Mouse (Mus musculus): Measurements from ENCODE around the gene Abca1. TPM values are rescaled to one million over a fixed set of nuclear protein-coding genes. Genes with fewer than 3 reads are reported as not detected.
A peak's percentile ranks its signal among the peaks of the same experiment; 100 is the strongest.

Abca1 gene
- polyA plus RNA-seq, 1 experiment from 2014 or later = 2.3 TPM

DNA sequence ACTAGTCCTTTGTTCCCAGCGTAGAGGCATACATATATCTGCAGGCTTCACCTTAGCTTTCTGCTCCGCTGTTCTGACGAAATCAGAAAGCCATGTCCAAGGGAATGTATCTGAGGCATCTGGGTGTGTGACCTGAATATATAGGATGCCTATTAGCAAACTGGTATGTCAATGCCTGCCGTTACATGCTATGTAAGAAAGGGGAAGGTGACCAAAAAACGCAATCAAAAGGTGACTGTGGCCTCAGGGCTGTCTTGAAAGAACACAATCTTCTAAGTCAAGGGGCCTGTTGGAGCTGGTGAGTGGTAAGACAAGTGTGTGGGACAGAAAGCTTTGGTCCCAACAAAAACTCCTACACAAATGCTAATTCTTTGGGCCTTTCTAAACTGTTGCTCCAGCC lies 28.2 kb downstream of the Abca1 start:
- no peak for ATAC-seq
- peaks cover 8% of the 10 kb centered on the region; the same call in 1 of the 2 replicates for H3K36me3 ChIP-seq (ENCODE audit: control insufficient read depth, insufficient read depth, low read length)
- WGBS = 85% methylated on average over 5 of the region's 5 CpGs
- no peaks in the 10 kb centered on the region for H3K27me3 ChIP-seq (replicated peaks; ENCODE audit: control insufficient read depth, insufficient read depth, low read length)
- no peak overlapping the region for H3K4me2 ChIP-seq (ENCODE audit: low read depth, low read length)
- no peak overlapping the region for H3K9ac ChIP-seq (ENCODE audit: low read depth, low read length)
- 0 out of 2 replicates have a peak, but pooled peaks cover 3% of the 10 kb centered on the region for H3K4me1 ChIP-seq (ENCODE audit: control insufficient read depth, insufficient read depth, low read length)
- no peaks in the 10 kb centered on the region; the same call in 1 of the 2 replicates for H3K9me3 ChIP-seq (ENCODE audit: control insufficient read depth, low read length)
- no peak overlapping the region for H3K27ac ChIP-seq (ENCODE audit: low read length)
- no peak overlapping the region for H3K4me3 ChIP-seq (ENCODE audit: low read length)

DNA sequence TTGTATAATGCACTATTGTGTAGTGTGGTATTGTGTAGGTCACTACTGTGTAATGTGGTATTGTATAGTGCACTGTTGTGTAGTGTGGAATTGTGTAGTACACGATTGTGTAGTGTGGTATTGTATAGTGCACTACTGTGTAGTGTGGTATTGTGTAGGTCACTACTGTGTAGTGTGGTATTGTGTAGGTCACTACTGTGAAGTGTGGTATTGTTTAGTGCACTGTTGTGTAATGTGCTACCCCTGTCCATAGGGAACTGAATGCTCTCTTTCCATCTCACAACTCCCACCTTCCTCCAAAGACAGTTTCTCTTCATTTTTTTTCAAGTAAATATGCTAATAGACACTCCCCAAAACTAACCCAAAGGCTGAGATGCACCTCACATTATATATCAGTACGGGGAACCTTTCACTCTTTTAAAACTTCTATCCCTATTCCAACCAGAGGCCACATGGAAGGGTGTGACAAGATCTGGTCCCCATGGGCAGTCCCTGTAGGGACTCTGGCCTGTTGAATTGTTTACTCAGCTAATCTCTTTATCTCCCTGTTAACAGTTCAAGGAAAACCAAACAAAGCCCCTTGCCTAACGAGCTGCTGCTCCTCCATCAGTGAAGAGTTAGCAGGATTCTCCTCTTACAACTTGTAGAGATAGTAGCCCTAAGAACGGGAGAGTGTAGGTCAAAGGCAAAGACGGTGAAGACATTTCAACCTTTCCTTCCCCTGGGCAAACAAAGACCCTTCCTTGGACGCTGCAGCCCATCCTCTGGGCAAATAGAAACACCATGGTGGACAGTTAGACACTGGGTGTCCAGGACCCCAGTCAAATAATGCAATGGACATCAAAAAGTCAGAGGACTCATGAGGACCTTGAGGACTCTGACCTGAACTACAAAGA lies 28.8 kb downstream of the Abca1 start:
- no peak overlapping the region for H3K4me3 ChIP-seq (ENCODE audit: low read length)
- no peak overlapping the region for H3K27ac ChIP-seq (ENCODE audit: low read length)
- peaks cover 8% of the 10 kb centered on the region; the same call in 1 of the 2 replicates for H3K36me3 ChIP-seq (ENCODE audit: control insufficient read depth, insufficient read depth, low read length)
- no peaks in the 10 kb centered on the region for H3K27me3 ChIP-seq (replicated peaks; ENCODE audit: control insufficient read depth, insufficient read depth, low read length)
- WGBS = 54% methylated on average over 6 of the region's 6 CpGs
- H3K9ac ChIP-seq (ENCODE audit: low read depth, low read length) = no peak overlapping the region
- H3K4me2 ChIP-seq (ENCODE audit: low read depth, low read length) = no peak overlapping the region
- no peaks in the 10 kb centered on the region; the same call in 1 of the 2 replicates for H3K9me3 ChIP-seq (ENCODE audit: control insufficient read depth, low read length)
- ATAC-seq = peak; percentile 74
- 0 out of 2 replicates have a peak, but pooled peaks cover 3% of the 10 kb centered on the region for H3K4me1 ChIP-seq (ENCODE audit: control insufficient read depth, insufficient read depth, low read length)

DNA sequence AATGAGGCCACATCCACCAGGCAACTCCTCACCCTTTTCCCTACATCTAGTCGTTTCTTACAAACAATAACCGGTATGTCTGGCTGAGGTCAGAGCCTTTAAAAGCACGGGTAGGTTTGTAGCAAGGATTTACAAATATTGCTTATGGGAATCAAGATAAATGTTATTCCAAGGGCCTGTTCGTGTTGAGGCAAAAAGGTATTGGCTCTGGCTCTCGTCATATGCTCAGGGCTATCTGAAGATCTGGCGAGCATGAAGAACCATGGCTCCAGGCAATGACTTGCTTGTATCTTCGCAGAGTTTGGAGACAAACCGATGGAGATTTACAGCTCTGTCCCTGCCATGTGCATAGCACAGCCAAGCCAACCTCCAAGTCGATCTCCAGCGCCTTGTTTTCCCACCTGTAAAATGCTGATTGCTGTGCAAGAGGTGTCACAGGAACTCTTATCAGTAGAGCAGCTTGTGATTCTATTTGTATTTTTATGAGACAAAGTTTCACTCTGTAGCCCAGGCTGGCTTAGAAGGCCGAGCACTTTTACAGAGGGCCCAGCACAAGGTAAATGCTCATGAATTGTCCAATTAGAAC lies 29.9 kb downstream of the Abca1 start:
- no peaks in the 10 kb centered on the region; the same call in 1 of the 2 replicates for H3K9me3 ChIP-seq (ENCODE audit: control insufficient read depth, low read length)
- H3K27me3 ChIP-seq (replicated peaks; ENCODE audit: control insufficient read depth, insufficient read depth, low read length) = no peaks in the 10 kb centered on the region
- WGBS = 57% methylated on average over 11 of the region's 11 CpGs
- no peak overlapping the region for H3K4me2 ChIP-seq (ENCODE audit: low read depth, low read length)
- no peak overlapping the region for H3K27ac ChIP-seq (ENCODE audit: low read length)
- ATAC-seq = no peak
- no peak overlapping the region for H3K9ac ChIP-seq (ENCODE audit: low read depth, low read length)
- H3K4me1 ChIP-seq (ENCODE audit: control insufficient read depth, insufficient read depth, low read length) = no peaks in the 10 kb centered on the region
- H3K36me3 ChIP-seq (ENCODE audit: control insufficient read depth, insufficient read depth, low read length) = peaks cover 8% of the 10 kb centered on the region; the same call in 1 of the 2 replicates
- no peak overlapping the region for H3K4me3 ChIP-seq (ENCODE audit: low read length)

DNA sequence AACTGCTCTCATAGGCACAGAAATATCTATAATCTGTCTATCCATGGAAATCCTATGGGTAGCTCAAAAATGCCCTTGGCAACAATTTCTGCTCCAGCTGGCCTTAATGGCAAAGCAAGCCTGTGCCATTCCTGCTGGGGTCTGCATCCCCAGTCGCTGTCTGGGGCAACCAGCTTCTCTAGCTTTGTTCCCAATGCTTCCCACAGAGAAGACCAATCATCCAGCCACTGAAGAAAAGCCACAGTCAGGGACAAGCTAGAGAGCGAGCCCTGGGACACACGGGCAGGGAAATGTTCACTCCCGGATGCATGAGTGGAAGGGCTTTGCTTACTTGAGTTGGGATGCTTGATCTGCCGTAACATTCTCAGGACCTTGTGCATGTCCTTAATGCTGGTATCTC lies 32.4 kb downstream of the Abca1 start:
- H3K4me3 ChIP-seq (ENCODE audit: low read length) = no peak overlapping the region
- no peaks in the 10 kb centered on the region for H3K27me3 ChIP-seq (replicated peaks; ENCODE audit: control insufficient read depth, insufficient read depth, low read length)
- WGBS = 94% methylated on average over 5 of the region's 5 CpGs
- peaks cover 8% of the 10 kb centered on the region; the same call in 1 of the 2 replicates for H3K36me3 ChIP-seq (ENCODE audit: control insufficient read depth, insufficient read depth, low read length)
- no peak overlapping the region for H3K4me2 ChIP-seq (ENCODE audit: low read depth, low read length)
- H3K9ac ChIP-seq (ENCODE audit: low read depth, low read length) = no peak overlapping the region
- H3K4me1 ChIP-seq (ENCODE audit: control insufficient read depth, insufficient read depth, low read length) = no peaks in the 10 kb centered on the region; the same call in 1 of the 2 replicates
- no peak overlapping the region for H3K27ac ChIP-seq (ENCODE audit: low read length)
- H3K9me3 ChIP-seq (ENCODE audit: control insufficient read depth, low read length) = no peaks in the 10 kb centered on the region; the same call in 1 of the 2 replicates
- no peak for ATAC-seq

GRCm38 (mm10) chr4:53126794-53127193 lies 32.9 kb downstream of the Abca1 start:
- WGBS = 93% methylated on average over 7 of the region's 7 CpGs
- Histone ChIP-seq H3K27ac (ENCODE audit: low read length) (no peak overlapping the region), H3K9ac (ENCODE audit: low read depth, low read length) (no peak overlapping the region), H3K4me3 (ENCODE audit: low read length) (no peak overlapping the region), H3K9me3 (ENCODE audit: control insufficient read depth, low read length) (no peaks in the 10 kb centered on the region; the same call in 1 of the 2 replicates), H3K4me1 (ENCODE audit: control insufficient read depth, insufficient read depth, low read length) (peaks cover 1% of the 10 kb centered on the region; the same call in 1 of the 2 replicates), H3K36me3 (ENCODE audit: control insufficient read depth, insufficient read depth, low read length) (peaks cover 8% of the 10 kb centered on the region; the same call in 1 of the 2 replicates), H3K27me3 (replicated peaks; ENCODE audit: control insufficient read depth, insufficient read depth, low read length) (no peaks in the 10 kb centered on the region), H3K4me2 (ENCODE audit: low read depth, low read length) (no peak overlapping the region)
- ATAC-seq = no peak

GRCm38 (mm10) chr4:53124837-53125490 lies 34.7 kb downstream of the Abca1 start:
- H3K9ac ChIP-seq (ENCODE audit: low read depth, low read length) = no peak overlapping the region
- H3K9me3 ChIP-seq (ENCODE audit: control insufficient read depth, low read length) = no peaks in the 10 kb centered on the region; the same call in 1 of the 2 replicates
- H3K4me3 ChIP-seq (ENCODE audit: low read length) = no peak overlapping the region
- peaks cover 8% of the 10 kb centered on the region for H3K36me3 ChIP-seq (ENCODE audit: control insufficient read depth, insufficient read depth, low read length)
- no peak for ATAC-seq
- no peaks in the 10 kb centered on the region for H3K27me3 ChIP-seq (replicated peaks; ENCODE audit: control insufficient read depth, insufficient read depth, low read length)
- H3K4me2 ChIP-seq (ENCODE audit: low read depth, low read length) = no peak overlapping the region
- peaks cover 5% of the 10 kb centered on the region; the same call in 1 of the 2 replicates for H3K4me1 ChIP-seq (ENCODE audit: control insufficient read depth, insufficient read depth, low read length)
- H3K27ac ChIP-seq (ENCODE audit: low read length) = no peak overlapping the region
- 78% methylated on average over 10 of the region's 10 CpGs for WGBS

DNA sequence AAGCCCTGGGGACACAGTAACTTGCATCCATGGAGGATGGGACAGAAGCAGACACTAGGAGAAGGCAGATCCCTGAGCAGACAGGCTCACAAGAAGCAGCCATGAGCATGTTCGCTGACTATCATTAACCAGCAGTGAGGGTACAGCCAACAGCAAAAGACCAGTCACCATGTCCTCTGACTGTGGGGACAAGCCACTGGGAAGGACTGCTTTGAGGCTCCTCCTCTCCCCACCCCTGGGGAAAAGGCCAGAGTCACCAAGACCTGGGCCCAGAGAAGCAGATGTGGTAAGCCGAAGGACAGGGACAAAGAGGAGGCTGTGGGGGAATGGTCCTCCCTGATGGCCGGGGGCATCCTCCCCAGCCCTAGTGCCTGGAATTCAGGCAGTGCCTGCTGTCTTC lies 37.4 kb downstream of the Abca1 start:
- Histone ChIP-seq H3K4me2 (ENCODE audit: low read depth, low read length) (no peak overlapping the region), H3K4me1 (ENCODE audit: control insufficient read depth, insufficient read depth, low read length) (peaks cover 5% of the 10 kb centered on the region; the same call in 1 of the 2 replicates), H3K9ac (ENCODE audit: low read depth, low read length) (no peak overlapping the region), H3K9me3 (ENCODE audit: control insufficient read depth, low read length) (no peaks in the 10 kb centered on the region; the same call in 1 of the 2 replicates), H3K27me3 (replicated peaks; ENCODE audit: control insufficient read depth, insufficient read depth, low read length) (no peaks in the 10 kb centered on the region), H3K4me3 (ENCODE audit: low read length) (no peak overlapping the region), H3K36me3 (ENCODE audit: control insufficient read depth, insufficient read depth, low read length) (peaks cover 6% of the 10 kb centered on the region), H3K27ac (ENCODE audit: low read length) (no peak overlapping the region)
- ATAC-seq = no peak
- 81% methylated on average over 3 of the region's 3 CpGs for WGBS

GRCm38 (mm10) chr4:53121516-53122227 lies 38.0 kb downstream of the Abca1 start:
- Histone ChIP-seq H3K4me2 (ENCODE audit: low read depth, low read length) (no peak overlapping the region), H3K4me3 (ENCODE audit: low read length) (no peak overlapping the region), H3K36me3 (ENCODE audit: control insufficient read depth, insufficient read depth, low read length) (peaks cover 2% of the 10 kb centered on the region), H3K4me1 (ENCODE audit: control insufficient read depth, insufficient read depth, low read length) (peaks cover 5% of the 10 kb centered on the region; the same call in 1 of the 2 replicates), H3K27me3 (replicated peaks; ENCODE audit: control insufficient read depth, insufficient read depth, low read length) (no peaks in the 10 kb centered on the region), H3K27ac (ENCODE audit: low read length) (no peak overlapping the region), H3K9ac (ENCODE audit: low read depth, low read length) (no peak overlapping the region), H3K9me3 (ENCODE audit: control insufficient read depth, low read length) (no peaks in the 10 kb centered on the region; the same call in 1 of the 2 replicates)
- WGBS = 63% methylated on average over 7 of the region's 7 CpGs
- ATAC-seq = no peak
